Mouse (Mus musculus) G1E-ER4 (cell line): Measurements from ENCODE around the gene Abcg8. TPM values are rescaled to one million over a fixed set of nuclear protein-coding genes. Genes with fewer than 3 reads are reported as not detected.

ENCODE experiments used
- GATA1 ChIP-seq: IDR thresholded peaks from one replicate; pipeline ENCODE4 v1.8.0; 2012; ENCODE audit warnings: low read length, inconsistent platforms
- polyA plus RNA-seq: library from polyadenylated mRNA; stranded (reverse); fragments of >175 nt; gene quantifications from 2 replicates; pipeline ENCODE4 v1.2.3, GENCODE M21; 2012

Abcg8 gene
- polyA plus RNA-seq, 1 experiment = not detected

DNA sequence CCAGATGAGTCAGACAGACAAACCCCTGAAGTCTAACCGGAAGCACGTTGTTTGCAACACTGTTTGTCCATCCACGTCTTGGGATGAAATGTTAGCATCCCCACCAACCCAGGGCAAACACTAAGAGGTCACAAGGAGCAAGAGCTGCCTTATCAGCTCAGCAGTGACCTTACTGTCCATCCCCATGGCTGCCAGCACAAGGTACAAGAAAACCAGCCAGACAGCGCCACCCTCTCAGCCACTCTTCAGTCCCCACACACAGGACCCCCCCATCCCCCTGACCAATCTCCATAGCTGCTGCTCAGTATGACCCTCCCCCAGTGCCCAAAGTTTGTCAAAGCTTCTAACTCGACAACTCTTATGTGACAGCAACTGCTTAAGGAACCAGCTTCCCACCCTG, 41.3 kb downstream of the Abcg8 start:
- no peak for TF ChIP-seq GATA1

DNA sequence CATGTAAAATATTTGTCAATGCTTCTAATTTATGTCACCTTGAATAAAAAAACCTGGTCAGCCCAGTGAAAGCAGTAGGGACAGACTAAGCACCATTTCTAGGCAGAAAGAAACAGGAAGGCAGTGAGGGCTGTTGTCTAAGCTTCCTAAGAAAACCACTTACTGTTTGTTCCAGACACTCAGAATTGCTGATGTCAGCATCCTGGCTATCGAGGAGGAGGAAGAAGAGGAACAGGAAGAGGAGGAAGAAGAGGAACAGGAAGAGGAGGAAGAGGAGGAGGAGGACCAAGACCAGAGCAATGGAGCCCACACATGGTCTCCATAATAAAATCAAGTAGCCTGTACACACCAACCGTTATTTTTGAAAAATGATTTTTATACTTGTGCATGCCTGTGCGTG, 43.0 kb downstream of the Abcg8 start:
- no peak for TF ChIP-seq GATA1

DNA sequence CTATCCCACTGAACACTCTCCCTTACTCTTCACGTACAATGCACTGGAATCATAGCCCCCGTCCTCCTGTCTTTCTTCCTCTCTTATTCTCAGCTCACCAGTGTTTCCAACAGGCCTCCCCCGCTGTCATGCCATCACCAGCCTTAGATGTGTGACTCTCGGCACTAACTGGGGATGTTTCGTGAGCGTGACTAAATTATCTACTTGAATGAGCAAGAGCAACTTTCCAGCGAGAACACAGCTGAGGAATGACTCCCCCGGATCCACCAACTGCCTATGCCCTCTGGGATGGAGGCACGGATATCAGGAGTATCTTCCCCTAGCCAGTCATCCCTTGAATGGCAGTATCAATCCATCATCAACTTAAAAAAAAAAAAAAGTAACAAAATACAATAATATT, 47.9 kb downstream of the Abcg8 start:
- no peak for TF ChIP-seq GATA1

DNA sequence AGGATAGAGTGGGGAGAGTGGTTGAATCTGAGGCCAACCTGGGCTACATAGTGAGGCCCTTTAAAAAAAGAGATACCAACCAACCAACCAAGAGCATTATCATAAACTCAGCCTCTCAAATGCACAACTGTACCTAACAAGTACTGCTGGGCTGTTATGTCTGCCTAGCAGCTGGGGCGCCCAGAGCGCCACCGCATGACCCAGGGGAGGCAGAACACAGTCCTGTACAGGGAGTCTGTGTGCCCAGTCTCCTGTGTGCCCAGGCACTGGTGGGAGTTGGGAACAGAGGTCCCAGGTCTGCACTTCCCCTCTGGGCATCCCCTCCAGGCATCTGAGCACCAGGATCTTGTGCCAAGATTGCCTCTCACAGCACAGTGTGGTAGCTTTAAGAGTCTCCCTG, 49.1 kb downstream of the Abcg8 start:
- TF ChIP-seq GATA1 = no peak

DNA sequence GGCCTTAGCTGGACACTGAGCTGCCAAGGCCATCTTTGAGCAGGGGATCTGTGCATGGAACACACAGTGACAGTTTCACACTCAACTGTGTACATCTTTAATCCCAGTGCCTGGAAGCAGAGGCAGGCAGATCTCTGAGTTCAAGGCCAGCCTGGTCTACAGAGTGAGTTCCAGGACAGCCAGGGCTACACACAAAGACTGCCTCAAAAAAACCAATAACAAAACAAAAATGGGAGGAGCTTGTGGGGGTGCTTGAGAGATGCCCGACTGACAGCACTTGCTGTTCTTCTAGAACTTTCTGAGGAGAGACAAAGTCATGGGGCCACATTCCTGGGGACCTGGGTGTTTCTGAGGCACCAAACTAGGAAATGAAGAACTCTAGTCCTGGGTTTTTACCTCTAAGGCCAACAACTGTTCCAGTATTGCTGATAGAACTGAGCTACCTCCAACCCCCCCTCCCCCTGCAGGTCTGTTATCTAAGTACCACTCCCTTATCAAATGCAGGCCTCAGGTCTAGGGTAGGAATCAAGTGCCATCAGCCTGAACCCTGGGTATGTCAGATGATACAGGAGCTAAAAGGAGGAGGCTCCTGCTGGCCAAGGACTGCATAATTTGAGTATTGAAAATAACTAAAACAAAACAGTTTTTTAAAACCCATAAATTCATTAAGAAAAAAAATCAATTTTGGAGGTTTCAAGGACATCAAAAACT, 52.3 kb downstream of the Abcg8 start:
- no peak for TF ChIP-seq GATA1

DNA sequence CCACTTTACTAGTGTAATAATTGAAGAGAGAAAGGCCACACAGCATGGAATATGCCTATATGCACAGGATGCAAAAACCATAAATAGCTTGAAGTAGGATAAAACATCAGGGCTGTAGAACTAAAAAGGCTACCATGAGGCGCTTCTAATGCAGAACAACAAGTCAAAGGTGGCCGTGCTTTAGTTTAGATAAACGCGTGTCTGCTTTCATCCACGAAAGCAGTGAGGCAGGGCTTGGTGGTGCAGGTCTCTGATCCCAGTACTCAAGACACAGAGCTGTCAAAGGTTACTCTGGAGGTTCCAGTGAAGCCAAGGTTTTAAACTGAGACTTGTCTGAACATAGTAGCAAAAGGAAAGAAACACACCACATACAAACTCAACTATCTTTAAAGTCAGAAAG, 53.0 kb downstream of the Abcg8 start:
- TF ChIP-seq GATA1 = no peak

DNA sequence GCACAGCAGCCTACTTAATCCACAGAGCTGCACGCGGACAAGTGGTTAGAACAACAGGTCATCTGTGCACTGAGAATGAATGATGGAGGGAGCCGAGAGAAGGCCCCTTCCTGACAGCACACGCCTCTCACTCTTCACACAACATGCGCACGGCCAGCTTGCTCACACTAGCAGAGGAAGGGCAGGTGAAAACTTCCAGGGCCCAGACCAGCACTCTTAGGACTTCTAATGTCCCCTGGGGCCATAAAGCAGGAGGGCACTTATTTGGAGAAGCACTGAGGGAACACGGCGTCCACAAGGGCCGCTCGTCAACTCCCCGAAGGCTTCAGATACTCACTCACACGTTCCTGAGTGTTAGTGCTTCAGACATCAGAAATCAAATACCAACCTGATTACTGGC, 55.3 kb downstream of the Abcg8 start:
- TF ChIP-seq GATA1 = no peak

DNA sequence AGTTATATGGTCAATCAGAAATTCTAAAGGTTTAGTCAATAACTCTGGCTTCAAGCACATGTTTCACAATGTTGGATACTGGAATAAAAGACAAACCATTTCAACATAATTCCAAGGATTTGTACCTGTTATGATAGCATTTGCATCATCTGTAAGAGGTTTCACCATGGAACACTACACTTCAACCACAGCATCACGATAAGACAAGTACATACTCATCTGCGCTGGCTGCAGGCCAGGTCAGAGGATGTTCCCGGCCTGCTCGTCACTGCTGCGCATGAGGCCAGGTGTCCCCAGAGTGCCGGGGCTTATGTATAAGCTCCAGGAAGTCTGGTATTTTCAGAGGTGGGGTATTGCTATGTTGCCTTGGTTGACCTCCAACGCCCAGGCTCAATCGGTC, 56.5 kb downstream of the Abcg8 start:
- no peak for TF ChIP-seq GATA1

DNA sequence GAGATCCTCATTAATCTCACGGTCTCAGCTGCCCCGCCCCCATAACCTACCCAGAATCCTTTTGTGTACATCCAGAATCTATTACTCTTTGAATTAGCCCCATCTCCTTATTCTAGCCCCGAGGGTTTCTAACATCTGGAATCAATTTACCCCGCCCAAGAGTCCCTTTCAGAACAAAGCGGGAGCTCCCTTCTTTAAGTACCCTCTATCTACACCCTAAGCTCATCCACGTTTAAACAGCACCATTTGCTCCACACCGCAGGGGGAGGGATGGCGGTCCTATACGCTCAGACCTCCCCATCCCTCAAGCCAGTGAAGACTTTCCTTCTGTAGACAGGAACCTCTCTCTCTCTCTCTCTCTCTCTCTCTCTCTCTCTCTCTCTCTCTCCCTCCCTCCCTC, 60.6 kb downstream of the Abcg8 start:
- no peak for TF ChIP-seq GATA1

DNA sequence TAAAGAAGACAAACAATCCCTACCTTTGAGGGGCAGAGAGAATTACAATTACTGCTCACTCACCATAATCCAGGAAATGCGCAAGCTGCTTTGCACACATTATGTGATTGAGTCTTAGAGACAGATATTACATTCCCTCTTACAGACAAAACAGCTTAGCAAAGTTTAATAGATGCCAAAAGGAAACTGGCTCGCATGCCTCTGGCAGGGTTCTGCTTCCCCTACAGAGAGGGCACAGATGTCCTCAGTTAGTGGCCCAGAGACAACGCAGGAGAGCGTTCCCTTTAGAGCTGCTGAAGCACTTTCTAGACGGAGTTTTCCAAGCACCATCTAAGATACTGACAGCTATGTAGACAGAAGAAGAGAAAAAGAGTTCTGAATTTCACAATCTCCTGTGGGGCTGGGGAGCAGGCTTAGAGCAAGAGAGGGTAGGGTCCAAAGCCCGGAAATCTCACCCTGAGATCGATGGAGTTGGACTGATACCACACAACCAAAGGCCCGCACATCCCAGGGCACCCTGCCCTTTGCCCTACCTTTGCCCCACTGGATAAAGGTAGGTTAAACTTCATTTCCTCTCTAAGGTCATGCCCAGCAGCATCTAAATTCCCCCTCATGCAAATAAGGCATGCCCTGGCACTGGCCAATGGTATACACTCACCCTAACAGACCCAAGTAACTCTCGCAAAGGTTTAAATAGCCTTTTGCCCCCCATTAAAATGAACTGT, 62.1 kb downstream of the Abcg8 start:
- no peak for TF ChIP-seq GATA1

DNA sequence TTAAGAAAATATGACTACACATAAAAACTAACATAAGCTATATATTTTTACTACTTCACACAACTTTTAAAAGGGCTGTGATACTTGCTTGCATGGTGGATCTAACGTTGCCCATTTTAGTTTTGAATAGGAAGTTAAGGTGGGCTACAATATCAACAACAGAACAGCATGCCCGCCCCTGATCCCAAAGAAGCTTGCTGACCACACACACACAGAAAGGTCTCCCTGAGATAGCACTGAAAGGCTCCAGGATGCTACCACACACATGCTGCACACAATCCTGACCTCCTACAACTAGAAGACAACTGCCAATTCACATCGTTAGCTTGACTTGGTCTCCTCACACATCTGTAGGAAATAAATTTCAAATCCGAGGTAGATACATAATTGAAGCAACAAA, 68.2 kb downstream of the Abcg8 start:
- TF ChIP-seq GATA1 = no peak

DNA sequence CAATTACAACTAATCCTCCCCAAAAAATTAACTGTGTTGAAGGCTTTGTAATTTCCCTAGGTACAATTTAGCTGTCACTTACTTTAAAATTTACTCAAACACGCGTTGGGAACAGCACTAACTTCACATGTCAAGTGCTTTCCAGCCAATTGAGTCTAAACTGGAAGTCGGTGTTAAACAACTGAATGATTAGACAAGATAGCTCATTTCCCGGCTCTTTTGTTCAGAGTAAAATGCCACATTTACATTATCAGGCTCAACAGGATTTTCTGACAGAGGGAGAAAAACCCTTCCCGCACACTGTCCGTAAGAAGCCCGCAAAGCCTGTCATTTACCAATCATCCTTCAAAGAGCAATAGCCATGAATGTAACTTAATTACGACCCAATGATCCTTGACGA, 68.9 kb downstream of the Abcg8 start:
- no peak for TF ChIP-seq GATA1

DNA sequence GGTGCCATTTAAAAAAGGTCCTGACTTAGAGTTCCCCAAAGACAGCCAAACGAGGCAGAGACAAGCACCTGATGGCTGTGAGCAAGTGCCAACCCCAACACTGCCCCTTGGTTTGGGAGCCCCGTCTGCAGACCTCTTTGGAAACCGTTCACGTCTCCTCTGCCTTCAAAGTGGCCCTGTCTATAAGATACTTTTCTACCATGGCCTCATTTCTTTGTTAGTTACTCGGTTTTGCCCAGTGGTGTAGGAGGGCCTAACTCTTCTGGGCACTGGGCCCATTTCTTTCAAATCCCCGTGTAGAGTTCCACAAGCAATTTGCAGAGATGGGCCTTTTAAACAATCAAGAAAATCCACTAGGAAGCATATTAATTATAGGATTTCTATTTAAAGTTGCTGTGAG, 71.1 kb downstream of the Abcg8 start:
- TF ChIP-seq GATA1 = no peak

DNA sequence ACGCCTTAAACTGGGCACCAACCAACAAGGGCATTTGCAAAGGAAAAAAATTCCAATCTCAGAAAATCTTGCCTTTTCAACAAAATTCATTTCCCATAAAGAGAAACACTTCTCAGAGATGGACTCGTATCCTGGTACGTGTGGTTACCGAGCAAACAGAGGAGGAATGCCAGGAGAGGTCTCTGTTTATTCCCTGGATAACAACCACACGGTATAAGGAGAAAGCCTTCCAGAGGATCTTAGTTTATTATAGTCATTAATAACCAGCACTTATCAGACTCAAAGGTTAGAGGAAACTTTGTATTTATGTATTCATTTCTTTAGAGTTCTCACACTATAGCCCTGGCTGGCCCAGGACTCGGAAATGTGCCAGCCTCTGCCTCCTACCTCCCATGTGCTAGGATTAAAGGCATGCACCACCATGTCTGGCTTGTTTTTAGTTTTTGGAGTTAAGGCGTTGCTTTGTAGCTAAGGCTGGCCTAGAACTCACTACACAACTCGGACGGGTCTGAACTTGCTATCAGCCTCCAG, 72.1 kb downstream of the Abcg8 start:
- no peak for TF ChIP-seq GATA1

DNA sequence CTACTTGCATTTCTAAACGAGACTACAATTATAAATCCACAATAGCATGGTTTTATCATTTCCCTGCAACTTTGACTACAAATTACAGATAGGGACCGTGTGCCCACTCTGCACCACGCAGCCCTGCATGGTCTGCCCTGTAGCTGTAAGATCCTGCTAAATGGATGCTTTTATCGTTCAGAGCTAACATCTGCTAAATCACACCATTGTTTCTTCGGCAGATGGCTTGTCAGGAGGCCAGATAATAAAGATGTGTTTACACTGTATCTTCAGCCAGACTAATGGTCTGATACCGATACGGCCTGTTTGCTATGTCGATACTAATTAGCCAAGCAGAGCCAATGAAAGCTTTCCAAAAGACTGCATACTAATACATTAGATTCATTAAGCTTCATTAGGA, 73.2 kb downstream of the Abcg8 start:
- no peak for TF ChIP-seq GATA1

Other genes with a start within 250 kb of the Abcg8 start
- 2.2 and 3.5 TPM in 2 replicates for gene Thada, start 210.1 kb upstream of the Abcg8 start, polyA plus RNA-seq
- not detected in 2 replicates for gene Plekhh2, start 164.4 kb upstream of the Abcg8 start, polyA plus RNA-seq
- not detected in 2 replicates for gene Dync2li1, start 49.8 kb upstream of the Abcg8 start, polyA plus RNA-seq
- not detected in 2 replicates for gene Abcg5, start 6.7 kb downstream of the Abcg8 start, polyA plus RNA-seq
- 11.9 and 19.9 TPM in 2 replicates for gene Lrpprc, start 114.5 kb downstream of the Abcg8 start, polyA plus RNA-seq